Mouse (Mus musculus): ENCODE measurements at regions not wholly inside any gene's neighbourhood (a gene's known extent, or its start where the extent isn't known, plus 50 kb on each side); places are given as distances from the start of the nearest gene placed in this dataset.

DNA sequence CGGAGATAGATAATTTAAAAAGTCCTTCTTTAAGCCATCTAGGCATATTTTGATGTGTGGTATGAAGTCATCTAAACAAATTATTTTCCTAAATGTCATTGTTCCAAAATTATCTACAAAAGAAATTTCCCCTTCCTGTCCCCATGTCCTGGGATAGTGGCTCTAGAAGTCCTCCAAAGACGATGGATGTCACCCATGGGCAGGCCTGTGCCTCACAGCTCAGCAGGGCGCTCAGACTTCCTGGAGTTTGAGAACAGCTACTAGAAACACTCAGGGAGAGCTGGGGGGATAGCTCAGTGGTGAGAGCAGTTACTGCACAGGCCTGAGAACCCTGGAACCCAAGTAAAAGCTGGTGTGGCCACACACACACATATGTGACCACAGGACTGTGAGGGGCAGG lies 193.5 kb upstream of the Cops8 start:
- no peak for TF ChIP-seq CHD2 (IDR thresholded peaks at IDR 0.05; ENCODE audit: low read depth, low read length)
- no peak for TF ChIP-seq ZC3H11A (IDR thresholded peaks at IDR 0.05; ENCODE audit: borderline replicate concordance, low read depth, low read length)
- no peak for TF ChIP-seq HCFC1 (IDR thresholded peaks at IDR 0.05; ENCODE audit: borderline replicate concordance, insufficient read depth, low read length)
- no peak for TF ChIP-seq MAFK (IDR thresholded peaks at IDR 0.05; ENCODE audit: insufficient read depth, low read depth, low read length)
- no peak for TF ChIP-seq ZNF384 (IDR thresholded peaks at IDR 0.05; ENCODE audit: low read depth, low read length)
